Mouse (Mus musculus) forebrain, embryonic 11.5 days (tissue): ENCODE data around the gene Proz. TPM values are rescaled to one million over a fixed set of nuclear protein-coding genes. Genes with fewer than 3 reads are reported as not detected.

Experiments used
- ATAC-seq: fragments of 200-750 bp; cut with Nextera tagmentation; replicated peaks from 2 replicates; pipeline ENCODE4 v1.8.0; 2017; ENCODE audit warnings: moderate TSS enrichment; ENCODE audit not compliant: low FRiP score
- DNase-seq: peaks from one replicate; pipeline ENCODE4 v3.0.0-alpha.2; 2017; ENCODE audit warnings: low spot score
- H3K27ac ChIP-seq: fragments of 300-500 bp; sonication (generic); 2 replicates; pipeline ENCODE4 v1.5.1; 2014; ENCODE audit warnings: low read depth, low read length
- H3K27me3 ChIP-seq: fragments of 300-500 bp; sonication (generic); 2 replicates; pipeline ENCODE4 v1.6.1; 2014; ENCODE audit warnings: mild to moderate bottlenecking, low read length, mixed read lengths; ENCODE audit not compliant: control insufficient read depth, insufficient read depth
- H3K36me3 ChIP-seq: fragments of 300-500 bp; sonication (generic); 2 replicates; pipeline ENCODE4 v1.6.1; 2014; ENCODE audit warnings: mild to moderate bottlenecking, low read length, moderate library complexity, mixed read lengths; ENCODE audit not compliant: control insufficient read depth, insufficient read depth
- H3K4me1 ChIP-seq: fragments of 300-500 bp; sonication (generic); replicated peaks from 2 replicates; pipeline ENCODE4 v1.6.1; 2014; ENCODE audit warnings: low read length, mixed read lengths; ENCODE audit not compliant: control insufficient read depth, insufficient read depth
- H3K4me2 ChIP-seq: fragments of 300-500 bp; sonication (generic); 2 replicates; pipeline ENCODE4 v1.6.1; 2014; ENCODE audit warnings: low read depth, mild to moderate bottlenecking, low read length, moderate library complexity, mixed read lengths; ENCODE audit not compliant: severe bottlenecking
- H3K4me3 ChIP-seq: fragments of 300-500 bp; sonication (generic); 2 replicates; pipeline ENCODE4 v1.5.1; 2014; ENCODE audit warnings: low read depth, low read length
- H3K9ac ChIP-seq: fragments of 300-500 bp; sonication (generic); 2 replicates; pipeline ENCODE4 v1.6.1; 2014; ENCODE audit warnings: low read length
- H3K9me3 ChIP-seq: fragments of 300-500 bp; sonication (generic); 2 replicates; pipeline ENCODE4 v1.6.1; 2016; ENCODE audit warnings: low read length, mixed read lengths; ENCODE audit not compliant: control insufficient read depth
- WGBS: fragments of 180-500 bp; shearing (Covaris S2); extraction: QIAGEN DNeasy Blood & Tissue Kit; methylation state at CpG from one replicate; pipeline ENCODE4 v1.1.7; 2014; 5-methylcytosine and 5-hydroxymethylcytosine counted together
- polyA plus RNA-seq: library from polyadenylated mRNA; unstranded; fragments of >200 nt; fragmentation: Nextera tagmentation; extraction: Ambion mirVana; gene quantifications from 2 replicates; pipeline ENCODE4 v1.2.1, GENCODE M21; 2014

Gene Proz
- polyA plus RNA-seq, 1 experiment from 2014 or later: 0.79 TPM

DNA sequence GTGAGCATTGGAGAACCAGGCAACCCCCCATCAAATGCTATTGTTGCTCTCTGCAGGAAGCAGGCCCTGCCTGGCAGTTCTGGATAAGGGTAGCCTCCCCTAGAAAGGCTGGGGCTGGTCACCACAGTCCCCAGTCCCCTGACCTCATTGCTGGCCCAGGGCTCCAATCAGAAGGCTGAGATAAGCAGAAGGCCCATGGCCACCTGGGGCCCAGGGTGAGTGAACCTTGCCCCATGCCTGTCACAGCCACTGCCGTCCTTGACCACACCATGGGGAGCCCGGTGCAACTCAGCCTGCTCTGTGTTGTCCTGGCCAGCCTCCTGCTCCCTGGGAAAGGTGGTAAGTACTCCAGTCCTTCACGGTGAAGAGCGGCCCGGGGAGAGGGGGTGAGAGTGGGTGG lies 23.1 kb upstream of the Proz start:
- Histone ChIP-seq H3K27me3 (no peaks in the 10 kb centered on the region), H3K27ac (no peak overlapping the region), H3K36me3 (no peaks in the 10 kb centered on the region), H3K4me3 (no peak overlapping the region), H3K9me3 (no peaks in the 10 kb centered on the region), H3K4me1 (no peaks in the 10 kb centered on the region), H3K9ac (no peak overlapping the region), H3K4me2 (no peak overlapping the region)
- 62% methylated on average over 5 of the region's 5 CpGs for WGBS
- DNase-seq (no peak), ATAC-seq (no peak)

DNA sequence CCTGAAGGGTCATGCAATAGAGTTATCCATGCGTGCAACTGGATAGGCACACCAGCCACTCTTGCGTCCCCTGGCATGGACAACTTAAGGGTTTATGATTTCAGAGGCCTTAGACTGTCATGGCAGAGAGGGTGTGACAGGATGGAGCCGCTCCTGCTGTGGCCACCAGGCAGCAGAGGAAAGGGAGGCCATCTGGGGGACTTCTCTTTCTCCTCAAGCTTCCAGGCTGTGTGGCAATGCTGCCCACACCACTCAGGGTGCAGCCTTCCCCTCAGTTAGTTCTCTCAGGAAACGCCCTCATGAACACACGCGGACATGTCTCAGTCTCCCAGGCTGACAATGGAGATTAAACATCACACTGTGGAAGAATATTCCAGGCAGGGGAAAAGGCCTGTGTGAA lies 21.7 kb upstream of the Proz start:
- no peaks in the 10 kb centered on the region for H3K4me1 ChIP-seq
- no peak for DNase-seq
- H3K27me3 ChIP-seq: no peaks in the 10 kb centered on the region
- ATAC-seq: no peak
- WGBS: 84% methylated on average over 6 of the region's 6 CpGs
- H3K4me2 ChIP-seq: no peak overlapping the region
- H3K27ac ChIP-seq: no peak overlapping the region
- H3K36me3 ChIP-seq: no peaks in the 10 kb centered on the region
- H3K9ac ChIP-seq: no peak overlapping the region
- no peaks in the 10 kb centered on the region for H3K9me3 ChIP-seq
- H3K4me3 ChIP-seq: no peak overlapping the region

DNA sequence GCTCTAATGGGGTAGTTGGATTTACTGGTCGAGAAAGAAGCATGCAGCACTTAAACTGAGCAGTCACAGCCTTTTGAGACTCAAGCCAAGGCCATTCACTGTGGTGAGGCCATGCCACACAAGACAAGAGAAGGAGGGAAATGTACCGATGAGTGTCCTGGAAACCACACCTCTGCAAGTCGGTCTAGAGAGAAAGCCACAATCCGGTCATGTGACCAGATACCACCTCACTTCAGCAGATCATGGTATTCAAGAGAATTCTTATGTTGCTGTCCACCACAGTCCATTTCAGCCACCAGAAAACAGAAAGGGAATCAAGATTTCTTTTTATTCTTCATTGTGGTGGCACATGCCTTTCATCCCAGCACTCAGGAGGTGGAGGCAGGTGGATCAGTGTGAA lies 19.3 kb upstream of the Proz start:
- H3K27me3 ChIP-seq: no peaks in the 10 kb centered on the region
- 91% methylated on average over 4 of the region's 4 CpGs for whole genome bisulfite sequencing
- DNase-seq: no peak
- no peaks in the 10 kb centered on the region for H3K36me3 ChIP-seq
- no peaks in the 10 kb centered on the region for H3K9me3 ChIP-seq
- no peaks in the 10 kb centered on the region for H3K4me1 ChIP-seq
- H3K9ac ChIP-seq: no peak overlapping the region
- no peak overlapping the region for H3K4me3 ChIP-seq
- H3K27ac ChIP-seq: no peak overlapping the region
- ATAC-seq: no peak
- H3K4me2 ChIP-seq: no peak overlapping the region

DNA sequence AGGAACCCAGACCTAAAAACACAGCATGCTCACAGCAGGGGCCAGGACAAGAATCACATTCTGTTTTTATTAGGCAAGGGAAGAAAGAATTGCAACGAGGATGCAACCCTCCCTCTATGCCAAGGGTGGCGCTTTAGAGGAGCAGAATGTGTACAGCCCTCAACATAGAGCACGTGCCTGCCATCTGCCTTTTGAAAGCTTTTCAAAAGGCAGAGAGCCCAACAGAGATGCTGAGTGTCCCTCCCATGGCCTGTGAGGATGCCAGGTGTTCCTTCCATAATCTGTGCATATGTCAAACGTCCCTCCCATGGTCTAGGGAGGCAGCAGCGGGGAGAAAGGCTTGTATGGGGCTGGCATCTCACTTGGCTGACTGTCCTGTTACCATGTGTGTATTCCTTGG lies 13.1 kb upstream of the Proz start:
- DNase-seq: no peak
- H3K4me3 ChIP-seq: no peak overlapping the region
- H3K4me2 ChIP-seq: no peak overlapping the region
- no peaks in the 10 kb centered on the region for H3K4me1 ChIP-seq
- no peak for ATAC-seq
- H3K27me3 ChIP-seq: no peaks in the 10 kb centered on the region
- no peaks in the 10 kb centered on the region for H3K36me3 ChIP-seq
- H3K27ac ChIP-seq: no peak overlapping the region
- H3K9me3 ChIP-seq: no peaks in the 10 kb centered on the region; the same call in 1 of the 2 replicates
- 67% methylated on average over 5 of the region's 5 CpGs for WGBS
- no peak overlapping the region for H3K9ac ChIP-seq

DNA sequence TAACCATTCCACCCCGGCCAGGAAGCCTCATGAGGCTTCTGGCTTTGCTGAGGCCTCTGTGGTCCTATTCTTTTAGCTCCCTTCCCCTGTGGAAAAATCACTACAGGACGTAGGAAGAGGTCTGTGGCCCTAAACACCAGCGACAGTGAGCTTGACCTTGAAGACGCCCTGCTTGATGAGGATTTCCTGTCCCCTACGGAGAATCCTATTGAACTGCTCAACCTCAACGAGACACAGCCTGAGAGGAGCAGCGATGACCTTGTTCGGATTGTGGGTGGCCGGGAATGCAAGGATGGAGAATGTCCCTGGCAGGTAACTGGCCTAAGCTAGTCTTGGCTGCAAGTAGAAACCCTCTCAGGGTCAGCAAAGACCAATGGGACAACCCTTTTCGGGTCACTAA lies 10.2 kb upstream of the Proz start:
- DNase-seq (no peak), ATAC-seq (no peak)
- H3K9ac ChIP-seq: no peak overlapping the region
- no peaks in the 10 kb centered on the region; the same call in 1 of the 2 replicates for H3K9me3 ChIP-seq
- H3K4me1 ChIP-seq: no peaks in the 10 kb centered on the region
- no peaks in the 10 kb centered on the region for H3K27me3 ChIP-seq
- 84% methylated on average over 10 of the region's 10 CpGs for WGBS
- no peak overlapping the region for H3K4me2 ChIP-seq
- H3K4me3 ChIP-seq: no peak overlapping the region
- H3K36me3 ChIP-seq: no peaks in the 10 kb centered on the region
- no peak overlapping the region for H3K27ac ChIP-seq

DNA sequence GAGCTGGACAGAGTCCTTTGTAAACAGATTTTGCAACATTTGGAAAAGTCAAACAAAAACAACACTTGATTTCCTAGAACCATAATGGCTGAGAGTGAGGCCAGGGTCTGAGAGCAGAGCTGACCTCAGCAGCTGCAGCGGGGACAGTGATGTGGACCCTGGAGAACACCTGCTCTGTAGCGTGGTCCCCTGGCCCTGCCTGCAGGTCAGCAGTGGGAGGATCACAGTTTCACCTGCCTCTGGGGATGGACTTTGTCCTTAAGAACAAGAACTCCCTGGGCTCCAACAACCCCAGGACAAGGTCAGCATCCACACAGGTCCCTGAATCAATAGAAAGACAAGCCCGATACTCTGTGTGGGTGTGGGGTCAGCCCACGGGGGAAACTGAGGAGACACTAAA lies 3.4 kb upstream of the Proz start:
- H3K4me1 ChIP-seq: no peaks in the 10 kb centered on the region
- DNase-seq: no peak
- no peak overlapping the region for H3K27ac ChIP-seq
- no peaks in the 10 kb centered on the region for H3K27me3 ChIP-seq
- H3K9me3 ChIP-seq: no peaks in the 10 kb centered on the region
- no peak for ATAC-seq
- no peaks in the 10 kb centered on the region for H3K36me3 ChIP-seq
- no peak overlapping the region for H3K4me3 ChIP-seq
- WGBS: 87% methylated on average over 4 of the region's 4 CpGs
- no peak overlapping the region for H3K9ac ChIP-seq
- H3K4me2 ChIP-seq: no peak overlapping the region

DNA sequence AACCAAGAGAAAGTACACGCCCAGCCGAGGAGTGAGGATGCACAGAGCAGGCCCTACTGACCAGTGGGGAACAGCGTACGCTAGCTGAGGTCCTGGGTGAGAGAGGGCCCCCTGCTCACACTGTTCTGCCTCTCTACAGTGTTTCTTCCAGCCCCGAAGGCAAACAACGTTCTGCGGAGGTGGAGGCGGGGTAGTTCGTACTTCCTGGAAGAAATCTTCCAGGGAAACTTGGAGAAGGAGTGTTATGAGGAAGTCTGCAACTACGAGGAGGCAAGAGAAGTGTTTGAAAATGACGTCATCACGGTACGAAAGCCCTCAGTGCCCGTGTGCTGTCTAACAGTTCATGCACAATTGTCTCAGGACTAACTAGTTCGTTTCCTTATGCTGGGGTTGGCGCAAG lies 2.4 kb downstream of the Proz start:
- no peaks in the 10 kb centered on the region for H3K36me3 ChIP-seq
- H3K4me2 ChIP-seq: no peak overlapping the region
- H3K4me3 ChIP-seq: no peak overlapping the region
- H3K9ac ChIP-seq: no peak overlapping the region
- H3K27ac ChIP-seq: no peak overlapping the region
- H3K27me3 ChIP-seq: no peaks in the 10 kb centered on the region
- 84% methylated on average over 16 of the region's 16 CpGs for WGBS
- H3K4me1 ChIP-seq: no peaks in the 10 kb centered on the region
- no peak for DNase-seq
- ATAC-seq: no peak
- H3K9me3 ChIP-seq: no peaks in the 10 kb centered on the region

DNA sequence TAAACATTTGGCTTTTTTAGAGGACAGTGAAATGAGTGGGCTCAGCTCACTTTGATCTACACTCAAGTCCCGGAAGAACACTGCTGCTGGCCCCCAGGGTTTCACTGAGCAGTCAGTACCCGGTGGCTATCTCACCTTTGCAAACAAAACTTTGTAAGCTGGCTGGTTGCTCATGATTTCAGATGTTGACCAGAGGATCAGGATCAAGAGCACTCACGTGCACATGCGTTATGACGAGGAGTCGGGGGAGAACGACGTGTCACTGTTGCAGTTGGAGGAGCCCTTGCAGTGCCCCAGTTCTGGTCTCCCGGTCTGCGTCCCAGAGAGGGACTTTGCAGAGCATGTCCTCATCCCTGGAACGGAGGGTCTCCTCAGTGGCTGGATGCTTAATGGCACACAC lies 12.5 kb downstream of the Proz start:
- ATAC-seq (no peak), DNase-seq (no peak)
- WGBS: 93% methylated on average over 11 of the region's 11 CpGs
- Histone ChIP-seq H3K36me3 (peaks cover 4% of the 10 kb centered on the region; the same call in 1 of the 2 replicates), H3K9me3 (no peaks in the 10 kb centered on the region), H3K4me1 (no peaks in the 10 kb centered on the region), H3K27me3 (no peaks in the 10 kb centered on the region), H3K4me2 (no peak overlapping the region), H3K4me3 (no peak overlapping the region), H3K9ac (no peak overlapping the region), H3K27ac (no peak overlapping the region)

DNA sequence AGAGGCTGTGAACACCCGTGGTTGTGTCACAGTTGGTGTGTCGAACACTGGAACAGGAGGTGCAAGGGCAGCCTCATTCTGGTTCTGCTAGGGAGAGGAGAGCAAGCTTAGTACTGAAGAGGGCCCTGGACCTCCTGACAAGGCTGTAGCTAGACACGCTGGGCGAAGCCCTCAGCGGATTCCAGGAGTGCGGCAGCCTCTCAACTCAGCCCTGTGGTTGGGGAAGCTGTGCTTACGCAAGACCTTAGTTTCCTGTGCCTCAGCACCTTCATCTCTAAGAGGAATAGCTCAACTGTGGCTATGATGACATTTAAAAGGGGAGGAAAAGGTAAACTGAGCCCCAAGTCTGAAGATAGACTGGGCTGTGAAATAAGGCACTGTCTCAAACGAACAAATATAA lies 14.3 kb downstream of the Proz start:
- H3K27ac ChIP-seq: no peak overlapping the region
- WGBS: 93% methylated on average over 8 of the region's 8 CpGs
- H3K4me1 ChIP-seq: no peaks in the 10 kb centered on the region
- DNase-seq: no peak
- ATAC-seq: no peak
- no peak overlapping the region for H3K9ac ChIP-seq
- H3K4me3 ChIP-seq: no peak overlapping the region
- H3K9me3 ChIP-seq: no peaks in the 10 kb centered on the region
- peaks cover 8% of the 10 kb centered on the region; the same call in 1 of the 2 replicates for H3K36me3 ChIP-seq
- H3K27me3 ChIP-seq: no peaks in the 10 kb centered on the region
- H3K4me2 ChIP-seq: no peak overlapping the region
